Mouse (Mus musculus): ENCODE data around the gene Prkaca. TPM values are rescaled to one million over a fixed set of nuclear protein-coding genes. Genes with fewer than 3 reads are reported as not detected.

Prkaca gene
- polyA plus RNA-seq, 1 experiment, result 81.8 TPM

- Histone ChIP-seq H3K4me1 (ENCODE audit: control insufficient read depth, insufficient read depth, low read length) (peaks cover 4% of the 10 kb centered on the region; the same call in 1 of the 2 replicates), H3K4me3 (ENCODE audit: insufficient read depth, low read length) (no peak overlapping the region), H3K27ac (ENCODE audit: insufficient read depth, low read depth, low read length) (no peak overlapping the region)
- TF ChIP-seq CTCF (IDR thresholded peaks at IDR 0.05; ENCODE audit: low read depth, low read length) (peak; percentile 87), POLR2A (IDR thresholded peaks at IDR 0.05; ENCODE audit: borderline replicate concordance, low read depth, low read length) (no peak)
Observed at GRCm38 (mm10) chr8:84024171-84024570, 51.4 kb downstream of the Prkaca start.

- Histone ChIP-seq H3K27ac (ENCODE audit: insufficient read depth, low read depth, low read length) (no peak overlapping the region), H3K4me3 (ENCODE audit: insufficient read depth, low read length) (peak overlapping the region; percentile 25; the same call in 1 of the 2 replicates), H3K4me1 (ENCODE audit: control insufficient read depth, insufficient read depth, low read length) (peaks cover 4% of the 10 kb centered on the region; the same call in 1 of the 2 replicates)
- TF ChIP-seq CTCF (IDR thresholded peaks at IDR 0.05; ENCODE audit: low read depth, low read length) (no peak), POLR2A (IDR thresholded peaks at IDR 0.05; ENCODE audit: borderline replicate concordance, low read depth, low read length) (no peak)
Observed at GRCm38 (mm10) chr8:84025863-84026262, 53.1 kb downstream of the Prkaca start.

GRCm38 (mm10) chr8:84027449-84027848 lies 54.7 kb downstream of the Prkaca start:
- no peak overlapping the region for H3K4me3 ChIP-seq (ENCODE audit: insufficient read depth, low read length)
- no peak overlapping the region for H3K27ac ChIP-seq (ENCODE audit: insufficient read depth, low read depth, low read length)
- TF ChIP-seq POLR2A (IDR thresholded peaks at IDR 0.05; ENCODE audit: borderline replicate concordance, low read depth, low read length), result no peak
- no peak for TF ChIP-seq CTCF (IDR thresholded peaks at IDR 0.05; ENCODE audit: low read depth, low read length)
- peaks cover 4% of the 10 kb centered on the region; the same call in 1 of the 2 replicates for H3K4me1 ChIP-seq (ENCODE audit: control insufficient read depth, insufficient read depth, low read length)

GRCm38 (mm10) chr8:84029272-84029671 lies 56.5 kb downstream of the Prkaca start:
- H3K4me3 ChIP-seq (ENCODE audit: insufficient read depth, low read length), result no peak overlapping the region
- no peak overlapping the region for H3K27ac ChIP-seq (ENCODE audit: insufficient read depth, low read depth, low read length)
- TF ChIP-seq CTCF (IDR thresholded peaks at IDR 0.05; ENCODE audit: low read depth, low read length), result no peak
- TF ChIP-seq POLR2A (IDR thresholded peaks at IDR 0.05; ENCODE audit: borderline replicate concordance, low read depth, low read length), result no peak
- peaks cover 10% of the 10 kb centered on the region; the same call in 1 of the 2 replicates for H3K4me1 ChIP-seq (ENCODE audit: control insufficient read depth, insufficient read depth, low read length)

GRCm38 (mm10) chr8:84032777-84033176 lies 60.0 kb downstream of the Prkaca start:
- H3K4me3 ChIP-seq (ENCODE audit: insufficient read depth, low read length), result no peak overlapping the region
- peaks cover 10% of the 10 kb centered on the region; the same call in 1 of the 2 replicates for H3K4me1 ChIP-seq (ENCODE audit: control insufficient read depth, insufficient read depth, low read length)
- H3K27ac ChIP-seq (ENCODE audit: insufficient read depth, low read depth, low read length), result no peak overlapping the region
- TF ChIP-seq CTCF (IDR thresholded peaks at IDR 0.05; ENCODE audit: low read depth, low read length), result no peak
- TF ChIP-seq POLR2A (IDR thresholded peaks at IDR 0.05; ENCODE audit: borderline replicate concordance, low read depth, low read length), result no peak

- TF ChIP-seq CTCF (IDR thresholded peaks at IDR 0.05; ENCODE audit: low read depth, low read length) (no peak), POLR2A (IDR thresholded peaks at IDR 0.05; ENCODE audit: borderline replicate concordance, low read depth, low read length) (no peak)
- Histone ChIP-seq H3K4me1 (ENCODE audit: control insufficient read depth, insufficient read depth, low read length) (peaks cover 6% of the 10 kb centered on the region; the same call in 1 of the 2 replicates), H3K27ac (ENCODE audit: insufficient read depth, low read depth, low read length) (no peak overlapping the region), H3K4me3 (ENCODE audit: insufficient read depth, low read length) (no peak overlapping the region)
Observed at GRCm38 (mm10) chr8:84038015-84038414, 65.2 kb downstream of the Prkaca start.

- TF ChIP-seq CTCF (IDR thresholded peaks at IDR 0.05; ENCODE audit: low read depth, low read length) (peak; percentile 63), POLR2A (IDR thresholded peaks at IDR 0.05; ENCODE audit: borderline replicate concordance, low read depth, low read length) (no peak)
- Histone ChIP-seq H3K27ac (ENCODE audit: insufficient read depth, low read depth, low read length) (no peak overlapping the region), H3K4me1 (ENCODE audit: control insufficient read depth, insufficient read depth, low read length) (peaks cover 2% of the 10 kb centered on the region; the same call in 1 of the 2 replicates), H3K4me3 (ENCODE audit: insufficient read depth, low read length) (no peak overlapping the region)
Observed at GRCm38 (mm10) chr8:84039050-84039449, 66.3 kb downstream of the Prkaca start.

- Histone ChIP-seq H3K4me1 (ENCODE audit: control insufficient read depth, insufficient read depth, low read length) (peaks cover 2% of the 10 kb centered on the region; the same call in 1 of the 2 replicates), H3K27ac (ENCODE audit: insufficient read depth, low read depth, low read length) (no peak within 1 kb of the TSS), H3K4me3 (ENCODE audit: insufficient read depth, low read length) (peak within 1 kb of the TSS; percentile 46)
- no peak for TF ChIP-seq CTCF (IDR thresholded peaks at IDR 0.05; ENCODE audit: low read depth, low read length)
- TF ChIP-seq POLR2A (IDR thresholded peaks at IDR 0.05; ENCODE audit: borderline replicate concordance, low read depth, low read length), result no peak
Observed at GRCm38 (mm10) chr8:84042066-84042947, 69.5 kb downstream of the Prkaca start, which contains the start of gene Il27ra. Gene Il27ra (minus strand): TSS chr8:84042589.

GRCm38 (mm10) chr8:84042948-84043342 lies 70.2 kb downstream of the Prkaca start:
- Histone ChIP-seq H3K4me1 (ENCODE audit: control insufficient read depth, insufficient read depth, low read length) (peaks cover 2% of the 10 kb centered on the region; the same call in 1 of the 2 replicates), H3K4me3 (ENCODE audit: insufficient read depth, low read length) (peak overlapping the region; percentile 46; the same call in 1 of the 2 replicates), H3K27ac (ENCODE audit: insufficient read depth, low read depth, low read length) (no peak overlapping the region)
- TF ChIP-seq CTCF (IDR thresholded peaks at IDR 0.05; ENCODE audit: low read depth, low read length), result no peak
- TF ChIP-seq POLR2A (IDR thresholded peaks at IDR 0.05; ENCODE audit: borderline replicate concordance, low read depth, low read length), result no peak

- peaks cover 2% of the 10 kb centered on the region; the same call in 1 of the 2 replicates for H3K4me1 ChIP-seq (ENCODE audit: control insufficient read depth, insufficient read depth, low read length)
- H3K27ac ChIP-seq (ENCODE audit: insufficient read depth, low read depth, low read length), result no peak overlapping the region
- TF ChIP-seq CTCF (IDR thresholded peaks at IDR 0.05; ENCODE audit: low read depth, low read length) (no peak), POLR2A (IDR thresholded peaks at IDR 0.05; ENCODE audit: borderline replicate concordance, low read depth, low read length) (no peak)
- H3K4me3 ChIP-seq (ENCODE audit: insufficient read depth, low read length), result no peak overlapping the region
Observed at GRCm38 (mm10) chr8:84044103-84044502, 71.3 kb downstream of the Prkaca start.

Measured in bone marrow macrophage, adult 2 months (primary cell).